Mouse (Mus musculus): Measurements from ENCODE around the gene Unc5cl. TPM values are rescaled to one million over a fixed set of nuclear protein-coding genes. Genes with fewer than 3 reads are reported as not detected.

Unc5cl gene
- polyA plus RNA-seq, 2 experiments, result 3.0 to 4.8 TPM

GRCm38 (mm10) chr17:48520352-48520751 is 65.7 kb downstream of the Unc5cl start:
- no peaks in the 10 kb centered on the region for H3K27me3 ChIP-seq (ENCODE audit: control insufficient read depth, insufficient read depth, low read length)
- TF ChIP-seq EP300 (IDR thresholded peaks at IDR 0.05; ENCODE audit: low read depth) (no peak), CTCF (IDR thresholded peaks at IDR 0.05; ENCODE audit: low read depth) (no peak)
- no peak overlapping the region for H3K4me3 ChIP-seq (ENCODE audit: insufficient read depth in 1 of 2, low read depth in 2 of 2, low read length in 2 of 2)
- no peak for ATAC-seq (ENCODE audit: insufficient read depth)
- no peaks in the 10 kb centered on the region for H3K36me3 ChIP-seq (replicated peaks; ENCODE audit: control insufficient read depth, insufficient read depth, low read depth)
- no peak overlapping the region for H3K9ac ChIP-seq (replicated peaks)
- WGBS (ENCODE audit: insufficient replicate concordance), result 85% methylated on average over 3 of the region's 3 CpGs
- no peak overlapping the region for H3K4me2 ChIP-seq (ENCODE audit: low read depth)
- no peaks in the 10 kb centered on the region for H3K9me3 ChIP-seq (ENCODE audit: control insufficient read depth, low read length)
- no peak for DNase-seq (ENCODE audit: low read depth in 3 of 3, low spot score in 3 of 3)
- no peak overlapping the region for H3K27ac ChIP-seq
- no peaks in the 10 kb centered on the region for H3K4me1 ChIP-seq (replicated peaks; ENCODE audit: control insufficient read depth in 2 of 2, insufficient read depth in 2 of 2, low read length in 1 of 2)

- Histone ChIP-seq H3K4me3 (ENCODE audit: insufficient read depth in 1 of 2, low read depth in 2 of 2, low read length in 2 of 2) (no peak overlapping the region), H3K4me1 (replicated peaks; ENCODE audit: control insufficient read depth in 2 of 2, insufficient read depth in 2 of 2, low read length in 1 of 2) (no peaks in the 10 kb centered on the region), H3K4me2 (ENCODE audit: low read depth) (no peak overlapping the region), H3K9ac (replicated peaks) (no peak overlapping the region), H3K27ac (no peak overlapping the region), H3K36me3 (replicated peaks; ENCODE audit: control insufficient read depth, insufficient read depth, low read depth) (no peaks in the 10 kb centered on the region), H3K27me3 (ENCODE audit: control insufficient read depth, insufficient read depth, low read length) (no peaks in the 10 kb centered on the region), H3K9me3 (ENCODE audit: control insufficient read depth, low read length) (no peaks in the 10 kb centered on the region)
- DNase-seq (ENCODE audit: low read depth in 3 of 3, low spot score in 3 of 3) (no peak), ATAC-seq (ENCODE audit: insufficient read depth) (no peak)
- no peak for TF ChIP-seq EP300 (IDR thresholded peaks at IDR 0.05; ENCODE audit: low read depth)
- no peak for TF ChIP-seq CTCF (IDR thresholded peaks at IDR 0.05; ENCODE audit: low read depth)
- 65% methylated on average over 2 of the region's 2 CpGs for WGBS (ENCODE audit: insufficient replicate concordance)
Observed at GRCm38 (mm10) chr17:48523056-48523455, 68.4 kb downstream of the Unc5cl start.

GRCm38 (mm10) chr17:48533844-48534705 is 79.4 kb downstream of the Unc5cl start:
- TF ChIP-seq EP300 (IDR thresholded peaks at IDR 0.05; ENCODE audit: low read depth), result no peak
- TF ChIP-seq CTCF (IDR thresholded peaks at IDR 0.05; ENCODE audit: low read depth), result no peak
- no peak overlapping the region for H3K9ac ChIP-seq (replicated peaks)
- no peaks in the 10 kb centered on the region for H3K4me1 ChIP-seq (replicated peaks; ENCODE audit: control insufficient read depth in 2 of 2, insufficient read depth in 2 of 2, low read length in 1 of 2)
- no peak overlapping the region for H3K27ac ChIP-seq
- no peak overlapping the region for H3K4me2 ChIP-seq (ENCODE audit: low read depth)
- no peaks in the 10 kb centered on the region for H3K36me3 ChIP-seq (replicated peaks; ENCODE audit: control insufficient read depth, insufficient read depth, low read depth)
- 26% methylated on average over 13 of the region's 14 CpGs for WGBS (ENCODE audit: insufficient replicate concordance)
- no peak overlapping the region for H3K4me3 ChIP-seq (ENCODE audit: insufficient read depth in 1 of 2, low read depth in 2 of 2, low read length in 2 of 2)
- DNase-seq (ENCODE audit: low read depth in 3 of 3, low spot score in 3 of 3), result peak in 1 of 3 experiments; percentile 6
- no peak for ATAC-seq (ENCODE audit: insufficient read depth)
- H3K9me3 ChIP-seq (ENCODE audit: control insufficient read depth, low read length), result no peaks in the 10 kb centered on the region
- H3K27me3 ChIP-seq (ENCODE audit: control insufficient read depth, insufficient read depth, low read length), result no peaks in the 10 kb centered on the region

- Histone ChIP-seq H3K27ac (no peak overlapping the region), H3K36me3 (replicated peaks; ENCODE audit: control insufficient read depth, insufficient read depth, low read depth) (no peaks in the 10 kb centered on the region), H3K9ac (replicated peaks) (no peak overlapping the region), H3K9me3 (ENCODE audit: control insufficient read depth, low read length) (no peaks in the 10 kb centered on the region), H3K4me2 (ENCODE audit: low read depth) (no peak overlapping the region), H3K27me3 (ENCODE audit: control insufficient read depth, insufficient read depth, low read length) (no peaks in the 10 kb centered on the region), H3K4me3 (ENCODE audit: insufficient read depth in 1 of 2, low read depth in 2 of 2, low read length in 2 of 2) (no peak overlapping the region), H3K4me1 (replicated peaks; ENCODE audit: control insufficient read depth in 2 of 2, insufficient read depth in 2 of 2, low read length in 1 of 2) (no peaks in the 10 kb centered on the region)
- TF ChIP-seq EP300 (IDR thresholded peaks at IDR 0.05; ENCODE audit: low read depth) (no peak), CTCF (IDR thresholded peaks at IDR 0.05; ENCODE audit: low read depth) (peak; percentile 78)
- 64% methylated on average over 5 of the region's 5 CpGs for WGBS (ENCODE audit: insufficient replicate concordance)
- DNase-seq (ENCODE audit: low read depth in 3 of 3, low spot score in 3 of 3) (peak in 2 of 3 experiments; percentile 7 to 12), ATAC-seq (ENCODE audit: insufficient read depth) (no peak)
Observed at GRCm38 (mm10) chr17:48538328-48538727, 83.6 kb downstream of the Unc5cl start.

- Histone ChIP-seq H3K9ac (replicated peaks) (no peak overlapping the region), H3K4me2 (ENCODE audit: low read depth) (no peak overlapping the region), H3K36me3 (replicated peaks; ENCODE audit: control insufficient read depth, insufficient read depth, low read depth) (no peaks in the 10 kb centered on the region), H3K4me3 (ENCODE audit: insufficient read depth in 1 of 2, low read depth in 2 of 2, low read length in 2 of 2) (no peak overlapping the region), H3K4me1 (replicated peaks; ENCODE audit: control insufficient read depth in 2 of 2, insufficient read depth in 2 of 2, low read length in 1 of 2) (no peaks in the 10 kb centered on the region), H3K27me3 (ENCODE audit: control insufficient read depth, insufficient read depth, low read length) (no peaks in the 10 kb centered on the region), H3K27ac (no peak overlapping the region), H3K9me3 (ENCODE audit: control insufficient read depth, low read length) (no peaks in the 10 kb centered on the region)
- TF ChIP-seq CTCF (IDR thresholded peaks at IDR 0.05; ENCODE audit: low read depth) (no peak), EP300 (IDR thresholded peaks at IDR 0.05; ENCODE audit: low read depth) (no peak)
- no peak for ATAC-seq (ENCODE audit: insufficient read depth)
- WGBS (ENCODE audit: insufficient replicate concordance), result 75% methylated on average over 17 of the region's 17 CpGs
- no peak for DNase-seq (ENCODE audit: low read depth in 3 of 3, low spot score in 3 of 3)
Observed at GRCm38 (mm10) chr17:48539326-48539725, 84.6 kb downstream of the Unc5cl start.

All from liver, embryonic 14.5 days (tissue).